Mouse (Mus musculus) fibroblast of lung, adult 2 months (primary cell): ENCODE data around the gene 6030445D17Rik.

Source experiments
- DNase-seq: peaks from one replicate; pipeline ENCODE4 v3.0.0-alpha.2; 2011; ENCODE audit warnings: low read depth

Gene 6030445D17Rik

DNA sequence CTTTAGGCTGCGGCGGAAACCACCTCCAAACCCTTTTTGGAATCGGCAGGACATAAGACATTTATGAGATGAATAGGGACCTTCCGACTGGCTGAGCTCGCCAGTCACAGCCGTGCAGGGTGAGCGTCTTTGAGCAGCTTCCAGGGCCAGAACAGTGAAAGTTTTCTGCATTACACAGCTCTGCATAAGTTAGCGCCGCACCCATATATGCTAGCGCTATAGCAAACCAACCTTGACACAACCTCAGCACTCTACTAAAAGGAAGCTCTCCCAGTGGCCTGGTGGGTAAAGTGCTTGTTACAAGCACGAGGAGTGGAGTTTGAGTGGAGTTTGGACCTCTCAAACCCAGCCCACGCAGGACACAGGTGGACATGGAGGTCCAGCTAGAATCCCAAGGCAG is 2.8 kb upstream of the 6030445D17Rik start:
- no peak for DNase-seq

- DNase-seq: no peak
These were observed 844 bp upstream of the 6030445D17Rik start for GRCm38 (mm10) chr4:136461206-136461605.

DNA sequence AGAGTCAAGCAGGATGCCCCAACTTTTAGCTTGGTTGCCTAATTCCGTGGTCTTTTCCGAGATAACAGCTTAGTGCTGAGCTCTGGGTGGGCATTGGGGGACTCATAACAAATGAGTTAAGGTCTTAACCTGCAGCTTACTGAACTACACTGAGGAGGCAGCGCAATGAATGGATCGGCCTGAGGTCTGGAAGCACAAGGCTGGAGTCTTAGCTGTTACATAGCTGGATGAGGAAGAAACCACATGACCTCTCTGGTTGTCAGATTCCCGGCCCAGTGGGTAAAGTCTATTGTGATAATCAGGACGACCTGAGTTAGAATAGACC is 327 bp upstream of the 6030445D17Rik start:
- DNase-seq: no peak

DNA sequence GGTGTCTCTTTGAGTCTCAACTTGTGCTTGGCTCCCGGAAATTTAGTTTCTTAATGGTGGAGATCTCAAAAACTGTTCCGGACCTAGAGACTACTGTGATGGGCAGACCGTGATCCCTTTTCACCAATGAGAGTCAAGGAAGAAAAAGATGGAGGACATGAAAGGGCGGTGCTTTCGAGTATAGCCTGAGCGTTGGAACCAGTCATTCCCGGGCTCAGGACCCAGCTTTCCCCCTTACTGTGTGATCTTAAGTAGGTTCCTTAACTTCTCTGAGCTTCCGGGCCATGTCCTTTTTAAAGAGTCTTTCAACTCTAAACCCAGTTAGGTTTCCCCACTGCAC is 759 bp downstream of the 6030445D17Rik start:
- DNase-seq: peak; percentile 37

- no peak for DNase-seq
These were observed 1.4 kb downstream of the 6030445D17Rik start for GRCm38 (mm10) chr4:136463436-136463835.

DNA sequence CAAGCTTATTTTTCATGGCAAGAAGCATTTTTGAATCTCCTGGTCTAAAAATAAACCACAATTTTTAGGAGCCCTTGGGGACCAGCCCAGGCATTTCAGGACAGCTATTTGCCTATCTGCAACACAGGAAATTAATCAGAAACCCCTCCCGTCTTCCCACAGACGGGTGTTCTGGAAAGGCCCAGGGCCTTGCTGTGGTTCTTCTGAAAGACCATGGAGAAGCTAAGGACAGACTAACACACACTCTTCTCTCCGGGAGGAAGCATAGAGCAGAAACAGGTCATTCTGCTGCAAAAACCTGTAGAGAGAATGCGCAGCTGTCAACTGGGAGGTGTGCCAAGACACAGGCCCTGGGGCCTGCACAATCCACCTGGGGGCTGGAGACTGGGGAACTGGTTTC is 4.2 kb downstream of the 6030445D17Rik start:
- peak; percentile 29 for DNase-seq

GRCm38 (mm10) chr4:136468553-136469327 is 6.7 kb downstream of the 6030445D17Rik start:
- no peak for DNase-seq

- DNase-seq: peak; percentile 76
These were observed 7.4 kb downstream of the 6030445D17Rik start, which contains the start of gene Luzp1 for GRCm38 (mm10) chr4:136469371-136469903. Luzp1 (plus strand) TSS chr4:136469761.

GRCm38 (mm10) chr4:136469941-136470346 is 7.9 kb downstream of the 6030445D17Rik start:
- DNase-seq: no peak

GRCm38 (mm10) chr4:136470347-136471071 is 8.5 kb downstream of the 6030445D17Rik start:
- DNase-seq: no peak

DNA sequence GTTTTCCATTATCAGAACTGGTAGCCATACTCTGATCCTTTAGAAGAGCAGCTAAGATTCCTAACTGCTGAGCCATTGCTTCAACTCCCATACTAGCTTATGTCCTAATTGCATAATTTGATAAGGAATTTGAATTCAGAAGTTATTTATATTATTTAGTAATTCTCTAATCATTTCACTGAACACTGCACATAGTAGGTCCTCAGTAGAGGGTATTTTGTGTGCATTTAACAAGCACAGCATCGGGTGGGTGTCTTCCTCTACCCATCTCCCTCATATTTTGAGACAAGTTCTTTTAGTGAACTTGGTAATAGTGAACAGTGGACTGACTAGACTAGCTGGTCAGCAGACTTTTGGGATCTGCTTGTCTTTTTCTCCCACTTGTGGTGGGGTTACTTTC is 14.6 kb downstream of the 6030445D17Rik start:
- no peak for DNase-seq

DNA sequence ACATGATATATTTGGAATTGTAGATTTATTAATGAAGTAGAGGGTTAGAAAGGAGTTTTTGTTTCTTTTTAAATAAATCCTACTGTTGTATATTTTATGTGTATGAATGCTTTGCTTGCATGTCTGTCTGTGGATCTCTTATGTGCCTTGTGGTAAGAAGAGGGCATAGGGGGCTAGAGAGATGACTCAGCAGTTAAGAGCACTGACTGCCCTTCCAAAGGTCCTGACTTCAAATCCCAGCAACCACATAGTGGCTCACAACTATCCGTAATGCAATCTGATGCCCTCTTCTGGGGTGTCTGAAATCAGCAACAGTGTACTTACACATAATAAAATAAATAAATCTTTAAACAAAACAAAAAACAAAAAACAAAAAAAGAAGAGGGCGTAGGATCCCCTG is 24.5 kb downstream of the 6030445D17Rik start:
- no peak for DNase-seq

- no peak for DNase-seq
These were observed 33.9 kb downstream of the 6030445D17Rik start for GRCm38 (mm10) chr4:136495993-136496392.

GRCm38 (mm10) chr4:136505426-136506215 is 43.6 kb downstream of the 6030445D17Rik start:
- DNase-seq: peak; percentile 41

- no peak for DNase-seq
These were observed 47.8 kb downstream of the 6030445D17Rik start for GRCm38 (mm10) chr4:136509857-136510256.

GRCm38 (mm10) chr4:136511708-136512107 is 49.7 kb downstream of the 6030445D17Rik start:
- DNase-seq: no peak

- DNase-seq: no peak
These were observed 50.9 kb downstream of the 6030445D17Rik start for GRCm38 (mm10) chr4:136512905-136513304.
